Mouse (Mus musculus): ENCODE data around the gene Kcnip2.

The Kcnip2 gene

GRCm38 (mm10) chr19:45815831-45816405, at the start of gene Kcnip2:
Gene Kcnip2 (minus strand): TSS chr19:45816061.
- no peak for DNase-seq (ENCODE audit: extremely low read depth, low read depth)

GRCm38 (mm10) chr19:45855284-45855920, 39.5 kb upstream of the Kcnip2 start:
- no peak for DNase-seq (ENCODE audit: extremely low read depth, low read depth)

- no peak for DNase-seq (ENCODE audit: extremely low read depth, low read depth)
These were observed 38.7 kb upstream of the Kcnip2 start for GRCm38 (mm10) chr19:45854521-45854920.

DNA sequence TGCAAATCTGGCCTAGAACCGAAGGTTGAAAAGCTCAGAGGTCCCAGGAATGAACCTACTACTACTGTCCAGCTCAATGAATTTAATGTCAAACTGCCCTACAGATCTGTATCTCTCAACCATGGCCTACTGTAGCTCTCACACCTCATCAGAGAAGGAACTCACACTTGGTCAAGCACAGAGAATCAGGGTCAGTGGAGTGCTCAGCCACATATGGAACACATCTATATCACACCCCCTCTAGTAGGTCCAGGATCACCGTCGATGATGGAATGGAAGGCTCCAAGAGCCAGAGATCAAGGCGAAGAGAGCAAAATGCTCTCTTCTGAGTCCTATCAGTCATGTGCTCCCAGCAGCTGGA, 31.9 kb upstream of the Kcnip2 start:
- no peak for DNase-seq (ENCODE audit: extremely low read depth, low read depth)

DNA sequence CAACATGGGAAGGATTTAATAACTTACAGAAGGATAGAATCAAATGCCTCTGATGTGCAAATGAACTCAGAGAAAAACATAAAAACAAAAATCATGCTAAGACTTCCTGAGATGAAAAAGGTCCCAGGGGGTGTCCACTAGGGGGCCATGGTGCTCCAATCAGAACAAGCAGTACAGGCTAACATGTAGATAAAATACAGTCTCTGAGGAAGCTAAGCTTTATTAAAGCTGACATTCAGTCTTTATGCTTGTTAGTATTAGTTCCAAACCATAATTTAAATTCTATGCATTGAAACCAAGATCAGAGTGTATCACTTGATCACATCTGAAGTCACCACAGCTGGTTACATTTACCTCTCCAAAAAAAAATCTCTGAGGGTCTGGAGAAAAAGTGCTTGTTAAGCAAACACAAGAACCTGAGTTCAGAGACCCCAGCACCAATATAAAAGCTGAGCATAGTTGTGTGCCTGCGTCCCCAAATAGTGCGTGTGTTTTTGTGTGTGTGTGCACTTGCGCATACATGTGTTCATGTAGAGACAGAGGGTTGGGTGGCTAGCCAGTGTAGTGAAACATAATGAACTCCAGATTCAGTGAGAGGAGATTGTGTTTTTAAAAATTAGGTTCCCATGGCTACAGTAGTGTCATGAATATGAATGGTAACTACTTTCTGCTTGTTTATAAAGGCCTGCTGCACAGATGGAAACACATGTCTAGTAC, 31.3 kb upstream of the Kcnip2 start:
- peak; percentile 10 for DNase-seq (ENCODE audit: extremely low read depth, low read depth)

DNA sequence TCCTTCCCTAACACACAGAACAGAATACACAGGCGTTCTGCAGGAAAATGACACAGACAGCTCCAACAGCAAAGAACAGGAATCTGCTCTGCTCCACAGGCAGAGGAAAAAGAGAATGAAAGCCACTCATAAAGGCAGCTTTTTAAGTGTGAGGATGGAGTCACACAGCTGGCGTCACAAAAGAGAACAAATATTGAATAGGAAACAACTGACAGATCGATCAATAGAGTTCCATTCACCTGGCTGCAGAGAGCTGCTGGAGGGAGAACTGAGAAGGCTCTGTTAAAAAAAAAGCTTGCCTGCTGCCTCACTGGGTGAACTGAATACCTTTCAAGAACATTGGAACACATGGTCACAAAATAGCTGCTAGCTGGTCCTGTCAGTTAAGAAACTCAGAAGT, 28.3 kb upstream of the Kcnip2 start:
- DNase-seq (ENCODE audit: extremely low read depth, low read depth), result no peak

DNA sequence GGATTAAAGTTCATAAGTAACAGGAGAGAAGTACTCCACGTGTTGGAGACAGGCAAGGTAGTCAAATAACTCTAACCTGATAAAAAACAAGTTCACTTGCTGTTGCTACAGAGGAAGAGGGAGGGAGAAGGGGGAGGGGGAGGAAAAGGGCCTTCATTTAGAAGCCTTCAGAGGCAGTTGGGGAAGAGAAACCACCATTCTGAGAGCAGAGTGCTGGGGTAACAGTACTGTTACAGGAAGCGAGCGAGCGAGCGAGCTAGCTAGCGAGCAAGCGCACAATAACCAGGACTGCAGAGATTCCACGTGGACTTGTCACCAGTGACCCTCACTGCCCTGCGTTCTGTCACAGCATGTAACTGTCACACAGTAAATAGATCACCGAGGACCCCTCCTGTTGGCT, 27.6 kb upstream of the Kcnip2 start:
- no peak for DNase-seq (ENCODE audit: extremely low read depth, low read depth)

DNA sequence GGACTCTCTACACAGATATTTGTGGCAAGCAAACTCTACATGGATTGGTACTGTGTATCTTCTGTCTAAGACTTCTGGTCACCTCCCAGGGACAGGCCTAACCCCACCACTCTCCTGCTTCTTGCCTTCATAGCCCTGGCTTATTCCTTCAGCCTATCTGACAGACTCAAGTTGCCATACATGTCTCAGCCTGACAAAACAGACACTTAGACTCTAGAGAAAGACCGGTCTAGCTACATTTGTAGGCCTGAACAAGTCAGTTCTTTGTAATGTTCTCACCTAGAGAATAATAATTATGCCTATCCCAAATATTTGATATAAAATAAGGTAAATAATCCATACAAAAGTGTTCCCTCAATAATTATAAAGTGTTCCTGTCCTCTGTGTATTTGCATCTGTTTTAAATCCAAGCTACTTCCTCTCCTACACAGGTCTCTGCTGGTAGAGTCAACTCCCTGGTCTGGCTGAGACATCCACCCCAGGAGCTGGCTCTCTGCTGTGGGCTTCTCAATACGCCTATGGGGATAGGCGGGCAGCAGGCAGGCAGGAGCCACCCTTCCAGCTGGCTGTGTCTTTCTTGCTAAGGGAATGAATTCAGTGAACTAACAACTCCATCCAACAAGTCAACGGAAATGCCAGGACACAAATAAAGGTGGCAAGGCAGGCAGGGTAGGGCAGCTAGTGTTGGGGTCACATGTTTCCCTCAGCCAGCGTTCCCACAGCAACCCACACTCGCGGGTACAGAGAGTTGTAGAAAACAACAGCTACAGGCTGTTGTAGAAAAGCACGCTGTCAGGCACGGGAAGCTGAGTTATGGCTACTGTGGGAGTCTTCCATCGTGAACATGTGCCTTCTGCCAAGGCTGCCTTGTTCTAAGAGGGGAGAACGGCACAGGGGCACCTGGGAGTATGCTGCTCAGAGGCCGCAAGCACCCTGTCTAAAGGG, 21.5 kb upstream of the Kcnip2 start:
- DNase-seq (ENCODE audit: extremely low read depth, low read depth), result no peak

DNA sequence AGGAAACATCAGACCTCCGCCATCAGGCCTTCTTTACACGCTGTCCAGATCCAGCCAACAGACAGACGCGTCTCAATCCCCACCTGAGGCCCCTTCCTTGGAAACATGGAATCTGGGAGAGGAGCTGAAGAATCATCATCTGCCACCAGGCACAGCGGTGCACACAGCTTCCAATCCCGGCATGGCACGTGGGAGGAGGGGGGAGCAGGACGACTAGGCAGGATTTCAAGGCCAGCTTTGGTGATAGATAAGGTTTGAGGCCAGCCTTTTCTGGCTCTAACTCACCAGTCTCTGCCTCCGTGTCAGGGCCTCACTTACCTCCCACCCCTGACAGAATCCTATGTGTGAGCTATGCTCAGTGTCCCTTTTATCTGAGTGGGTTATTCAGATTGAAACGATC, 19.6 kb upstream of the Kcnip2 start:
- DNase-seq (ENCODE audit: extremely low read depth, low read depth), result no peak

DNA sequence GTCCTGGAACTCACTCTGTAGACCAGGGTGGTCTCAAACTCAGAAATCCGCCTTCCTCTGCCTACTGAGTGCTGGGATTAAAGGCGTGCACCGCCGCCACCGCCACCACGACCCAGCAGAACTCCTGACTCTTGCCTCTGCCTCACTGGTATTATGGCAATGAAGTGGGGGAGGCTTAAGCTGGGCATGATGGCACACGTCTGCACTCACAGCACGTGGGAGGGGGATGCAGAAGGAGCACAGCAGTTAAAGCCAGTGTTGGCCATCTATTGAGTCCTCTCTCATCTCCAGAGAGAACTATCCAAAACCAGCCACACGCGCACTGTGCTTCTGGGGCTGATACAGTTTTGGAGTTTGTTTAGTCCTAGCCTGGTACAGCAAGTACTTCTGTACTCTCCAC, 17.8 kb upstream of the Kcnip2 start:
- no peak for DNase-seq (ENCODE audit: extremely low read depth, low read depth)

DNA sequence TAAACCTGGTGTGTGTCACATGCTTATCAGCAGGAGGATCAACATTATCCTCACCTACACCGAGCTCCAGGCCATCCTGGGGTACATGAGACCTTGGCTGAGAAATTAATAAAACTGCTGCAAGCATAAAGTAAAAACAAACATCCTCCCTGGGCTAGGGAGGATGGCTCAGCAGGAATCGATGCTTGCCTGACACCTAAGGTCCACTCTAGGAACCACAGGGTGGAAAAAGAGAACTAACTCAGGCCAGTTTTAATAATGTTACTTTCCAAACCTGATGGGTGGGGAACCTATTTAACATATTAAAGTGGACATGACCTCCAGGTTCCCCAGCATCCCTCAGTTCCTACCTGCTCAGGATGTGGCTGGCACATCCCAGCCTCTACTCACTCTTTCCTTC, 14.8 kb upstream of the Kcnip2 start:
- DNase-seq (ENCODE audit: extremely low read depth, low read depth), result no peak

GRCm38 (mm10) chr19:45827736-45828135, 11.9 kb upstream of the Kcnip2 start:
- no peak for DNase-seq (ENCODE audit: extremely low read depth, low read depth)

DNA sequence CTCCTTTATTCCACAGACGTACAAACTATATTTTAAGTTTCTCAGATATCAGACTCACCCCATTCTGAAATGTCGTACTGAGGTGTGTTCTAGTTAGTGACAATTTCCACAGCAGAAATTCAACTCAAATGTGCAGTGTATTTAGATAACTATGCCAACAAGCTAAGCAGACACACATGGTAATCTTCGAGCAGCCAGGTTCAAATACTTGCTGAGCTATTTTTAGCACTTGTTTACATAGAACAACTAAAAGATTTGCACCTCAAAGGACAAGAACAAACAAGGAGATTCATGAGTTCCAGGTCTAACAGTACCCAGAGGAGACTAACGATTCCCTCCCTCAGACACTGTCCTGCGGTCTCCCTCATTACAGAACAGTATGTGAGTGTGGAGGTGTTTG, 11.3 kb upstream of the Kcnip2 start:
- DNase-seq (ENCODE audit: extremely low read depth, low read depth), result no peak

DNA sequence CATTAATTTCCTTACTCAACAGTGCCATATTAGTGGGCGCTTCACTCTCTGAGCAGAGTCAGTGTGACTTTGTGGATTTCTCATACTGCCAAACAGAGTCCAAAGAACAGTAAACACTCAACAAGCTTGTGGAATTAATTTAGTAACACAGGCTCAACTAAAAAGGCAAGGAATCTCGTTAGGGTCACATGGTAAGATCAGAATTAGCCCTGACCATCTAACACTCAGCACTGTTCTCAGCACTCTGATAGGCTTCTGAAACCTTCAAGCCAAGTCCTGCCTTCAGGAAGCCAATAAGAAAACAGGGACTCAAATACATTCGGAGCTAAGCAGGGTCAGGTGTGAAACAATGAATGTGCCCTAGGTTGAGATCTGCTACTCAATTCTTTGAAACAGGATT, 10.3 kb upstream of the Kcnip2 start:
- no peak for DNase-seq (ENCODE audit: extremely low read depth, low read depth)

- DNase-seq (ENCODE audit: extremely low read depth, low read depth), result no peak
These were observed 6.0 kb upstream of the Kcnip2 start for GRCm38 (mm10) chr19:45821832-45822231.

DNA sequence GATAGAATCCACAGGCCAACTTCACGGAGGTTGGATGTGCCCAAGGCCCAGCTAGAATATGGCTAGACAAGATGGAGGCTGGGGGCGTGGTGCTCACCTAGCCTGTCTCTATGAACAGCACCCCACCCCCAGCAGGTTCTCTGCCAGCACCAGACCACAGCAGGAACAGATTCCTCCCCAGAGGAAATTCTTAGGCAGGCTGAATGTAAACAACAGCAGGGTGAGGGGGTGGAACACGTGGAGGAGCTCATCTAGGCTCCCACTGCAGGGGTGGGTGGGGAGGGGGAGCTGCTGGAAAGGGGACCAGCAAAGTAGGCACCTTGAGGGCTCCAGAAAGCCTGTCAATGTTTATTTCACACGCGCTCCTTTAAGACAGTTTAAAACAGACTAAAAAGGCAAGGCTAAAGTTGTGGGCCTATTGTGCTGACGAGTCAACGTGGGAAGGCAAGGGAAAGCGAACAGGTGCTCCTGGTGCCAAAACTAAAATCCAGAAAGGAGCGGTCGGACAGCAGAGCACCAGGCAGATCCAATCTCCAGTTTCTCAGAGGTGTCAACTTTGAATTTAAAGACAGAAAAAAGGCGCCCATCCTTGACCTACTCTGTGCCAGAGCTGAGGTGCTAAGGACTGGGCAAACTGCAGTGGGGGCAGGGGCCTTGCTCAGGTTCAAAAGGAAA, 2.1 kb upstream of the Kcnip2 start:
- no peak for DNase-seq (ENCODE audit: extremely low read depth, low read depth)

GRCm38 (mm10) chr19:45816727-45817126, 866 bp upstream of the Kcnip2 start:
- no peak for DNase-seq (ENCODE audit: extremely low read depth, low read depth)

GRCm38 (mm10) chr19:45815170-45815569, 691 bp downstream of the Kcnip2 start:
- DNase-seq (ENCODE audit: extremely low read depth, low read depth), result no peak

GRCm38 (mm10) chr19:45813801-45814200, 2.1 kb downstream of the Kcnip2 start:
- DNase-seq (ENCODE audit: extremely low read depth, low read depth), result no peak

DNA sequence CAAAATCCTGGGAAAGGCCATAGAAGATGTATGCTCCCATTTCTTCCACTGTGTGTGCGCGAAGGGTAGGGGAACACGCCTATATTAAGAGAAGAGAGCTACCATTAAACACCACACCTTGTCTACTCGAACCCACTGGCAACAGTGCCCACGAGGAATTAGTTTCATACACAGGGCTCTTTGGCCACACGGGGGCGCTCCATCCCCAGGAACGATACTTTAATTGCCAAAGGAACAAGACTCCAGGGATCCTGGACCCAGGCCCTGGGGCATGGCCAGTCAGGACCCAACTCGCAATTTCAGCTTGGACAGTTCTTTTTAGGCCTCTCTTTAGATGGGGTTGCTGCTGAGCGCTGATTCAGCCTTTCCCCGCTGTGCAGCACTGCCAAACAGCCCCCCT, 2.6 kb downstream of the Kcnip2 start:
- peak; percentile 50 for DNase-seq (ENCODE audit: extremely low read depth, low read depth)

DNA sequence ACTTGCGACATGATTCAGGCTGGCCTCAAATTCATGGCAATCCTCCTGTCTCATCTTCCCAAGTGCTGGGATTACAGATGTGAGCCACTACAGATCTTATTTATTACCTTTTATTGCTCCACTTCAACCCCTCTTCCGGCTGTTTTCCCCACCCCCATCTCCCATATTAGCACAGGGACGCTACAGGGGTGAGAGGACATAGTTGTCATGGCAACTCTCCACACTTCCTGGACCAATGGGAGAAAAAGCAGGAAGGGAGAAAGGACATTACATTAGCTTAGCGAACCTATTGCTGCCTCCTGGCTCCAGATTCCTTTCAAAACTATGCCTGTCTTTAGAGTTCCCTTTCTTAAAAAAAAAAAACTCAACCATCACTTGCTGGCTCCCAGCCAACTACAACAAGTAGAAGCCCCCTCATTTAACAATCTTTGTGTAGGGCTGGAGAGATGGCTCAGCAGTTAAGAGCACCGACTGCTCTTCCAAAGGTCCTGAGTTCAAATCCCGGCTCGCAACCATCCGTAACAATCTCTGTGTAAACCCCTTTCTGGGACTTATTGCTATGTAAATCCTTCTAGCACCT, 3.1 kb downstream of the Kcnip2 start:
- no peak for DNase-seq (ENCODE audit: extremely low read depth, low read depth)
